Mouse (Mus musculus): Measurements from ENCODE around the gene 5430419D17Rik.

Gene 5430419D17Rik

GRCm38 (mm10) chr7:131318340-131318739 lies 144.1 kb downstream of the 5430419D17Rik start:
- no peak for DNase-seq

GRCm38 (mm10) chr7:131322192-131322591 lies 148.0 kb downstream of the 5430419D17Rik start, which contains the start of gene Cuzd1:
Gene Cuzd1, minus strand, starts transcription at chr7:131322292.
- no peak for DNase-seq

GRCm38 (mm10) chr7:131327054-131327453 lies 152.9 kb downstream of the 5430419D17Rik start:
- DNase-seq, result no peak

GRCm38 (mm10) chr7:131329416-131329815 lies 155.2 kb downstream of the 5430419D17Rik start, which contains the start of gene Fam24b:
Gene Fam24b, minus strand, starts transcription at chr7:131329516.
- DNase-seq, result no peak

GRCm38 (mm10) chr7:131331688-131332087 lies 157.5 kb downstream of the 5430419D17Rik start:
- no peak for DNase-seq

GRCm38 (mm10) chr7:131333564-131333963 lies 159.4 kb downstream of the 5430419D17Rik start, which contains the start of gene Fam24a:
Gene Fam24a, plus strand, starts transcription at chr7:131333864.
- no peak for DNase-seq

- no peak for DNase-seq
These were observed 163.4 kb downstream of the 5430419D17Rik start for GRCm38 (mm10) chr7:131337502-131338068.

- DNase-seq, result peak; percentile 20 to 21
These were observed 171.8 kb downstream of the 5430419D17Rik start for GRCm38 (mm10) chr7:131345856-131346541.
